Mouse (Mus musculus) spleen, postnatal 10 days (tissue): ENCODE measurements around the gene Fam124a.
A peak's percentile ranks its signal among the peaks of the same experiment; 100 is the strongest.
"Not testable (repeated sequence)": the region's sequence is repeated elsewhere in the genome, so short reads cannot be mapped to it uniquely, and the experiment has no call there.

Source experiments
- DNase-seq, 2 experiments: peaks; one replicate each; pipeline ENCODE4 v3.0.0; 2021 to 2022; ENCODE audit warnings: low spot score in 2 of 2

Gene Fam124a

DNA sequence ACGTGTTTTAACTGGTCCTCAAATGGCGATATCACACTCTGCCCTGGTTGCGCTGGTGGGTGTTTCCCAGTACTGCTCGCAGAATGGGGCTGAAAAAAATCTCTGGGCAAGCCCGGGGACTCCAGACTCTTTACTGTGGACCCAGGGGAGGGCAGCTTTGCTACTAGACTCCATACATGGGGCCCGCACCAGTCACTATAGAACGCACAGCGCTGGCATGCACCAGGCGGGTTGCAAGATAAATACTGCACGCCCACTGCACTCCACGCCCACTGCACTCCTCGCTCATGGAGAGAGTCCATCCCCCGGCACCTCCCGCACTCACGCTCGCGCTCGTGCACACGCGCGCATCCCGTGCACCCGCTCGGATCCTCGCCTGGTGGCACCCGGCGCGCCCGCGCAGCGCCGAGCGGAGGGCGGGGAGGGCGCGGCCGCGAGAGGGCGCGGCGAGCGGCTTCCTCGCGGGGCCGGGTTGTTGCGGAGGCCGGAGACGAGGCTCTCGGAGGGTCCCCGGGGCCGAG is at the start of gene Fam124a:
TSS of gene Fam124a (plus strand) at position 429 of the 521 bp plus-strand sequence.
- peak; percentile 10 to 55 for DNase-seq

DNA sequence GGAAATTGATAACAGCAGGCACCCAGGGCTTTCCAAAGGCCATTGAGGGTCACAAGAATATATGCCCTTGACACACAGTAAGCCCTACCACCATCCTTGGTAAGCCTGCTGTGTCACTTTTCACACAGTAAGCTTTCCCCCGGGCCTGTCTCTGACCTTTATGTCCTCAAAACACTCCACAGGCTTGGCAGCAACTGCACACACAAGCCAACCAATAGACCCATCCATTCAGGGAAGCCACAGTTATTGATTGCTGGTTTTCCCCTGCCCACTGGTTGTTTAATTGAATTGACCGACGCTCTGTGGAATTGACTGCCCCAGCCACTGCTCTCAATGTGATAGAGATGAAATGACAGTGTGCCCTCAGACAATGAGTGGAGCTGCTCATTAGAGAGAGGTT is 49.3 kb upstream of the Fam124a start:
- no peak for DNase-seq

DNA sequence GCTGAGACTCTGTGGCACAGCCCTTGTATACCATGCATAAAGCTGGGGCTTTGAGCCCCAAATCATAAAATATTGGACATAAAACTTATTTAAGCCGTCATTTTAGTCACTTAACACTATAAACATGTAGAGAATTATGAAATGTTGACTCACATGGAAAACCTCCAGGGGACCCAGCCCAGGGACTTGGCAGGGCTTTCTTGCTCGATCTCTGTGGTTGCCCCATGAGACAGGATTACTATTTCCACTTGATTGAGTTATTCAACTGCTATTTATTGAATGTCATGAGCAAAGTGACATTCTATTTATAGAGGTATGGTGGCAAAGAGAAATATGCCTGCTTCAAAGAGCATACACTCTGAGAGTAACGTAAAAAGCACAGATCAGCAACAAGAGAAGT is 46.2 kb upstream of the Fam124a start:
- DNase-seq, result no peak

DNA sequence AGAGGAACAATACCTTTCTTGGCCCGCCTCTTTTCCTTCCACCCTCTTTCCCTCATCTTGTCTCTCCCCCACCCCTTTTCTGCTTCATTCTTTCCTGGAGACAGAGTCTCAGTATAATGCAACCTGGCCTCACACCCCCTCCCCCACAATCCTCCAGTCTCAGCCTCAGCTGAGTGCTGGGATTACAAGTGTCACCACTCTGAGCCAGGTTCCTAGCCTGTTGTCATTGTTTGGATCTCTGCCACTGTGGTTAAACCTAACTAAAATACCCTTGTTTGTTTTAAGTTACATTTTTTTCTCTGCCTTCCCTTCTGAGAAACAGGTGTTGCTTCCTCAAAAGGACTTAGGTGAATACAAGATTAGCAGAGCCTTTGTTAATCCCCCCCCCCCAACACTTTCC is 42.7 kb upstream of the Fam124a start:
- no peak for DNase-seq

DNA sequence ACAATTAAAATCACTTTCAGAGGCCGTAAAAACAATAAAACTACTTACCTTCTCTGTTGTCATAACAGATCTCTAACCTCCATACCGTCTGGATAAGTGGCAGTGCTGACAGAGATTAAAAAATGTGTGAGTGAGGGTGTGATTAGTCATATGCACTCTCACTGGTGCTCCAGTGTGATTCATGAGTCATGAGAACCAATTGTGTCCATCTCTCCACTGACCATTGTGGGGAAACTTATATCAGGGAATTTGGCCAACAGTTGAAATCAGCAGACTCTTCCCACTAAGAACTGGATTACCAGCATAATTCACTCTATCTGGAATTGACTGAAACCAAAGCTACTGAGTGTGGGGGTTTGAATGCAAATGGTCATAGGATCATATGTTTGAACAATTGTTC is 24.6 kb upstream of the Fam124a start:
- no peak for DNase-seq

DNA sequence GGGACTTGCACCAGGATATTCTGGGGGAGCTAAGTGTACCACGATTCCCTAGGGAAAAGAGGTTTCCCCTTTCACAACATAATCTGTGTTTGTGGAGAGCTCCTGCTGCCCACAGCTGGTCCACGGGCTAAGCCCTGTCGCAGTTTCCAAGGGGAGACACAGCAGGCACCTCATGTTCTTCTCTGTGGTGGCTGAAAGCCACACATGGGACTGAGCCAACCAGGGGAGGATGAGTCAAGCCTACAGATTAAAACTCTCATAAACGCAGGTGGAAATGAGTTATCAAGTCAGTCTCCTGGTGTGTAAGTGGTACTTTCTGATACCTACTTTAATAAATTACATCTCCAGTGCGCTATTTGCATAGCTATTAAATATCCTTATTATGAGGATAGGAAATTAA is 19.4 kb upstream of the Fam124a start:
- DNase-seq, result no peak

DNA sequence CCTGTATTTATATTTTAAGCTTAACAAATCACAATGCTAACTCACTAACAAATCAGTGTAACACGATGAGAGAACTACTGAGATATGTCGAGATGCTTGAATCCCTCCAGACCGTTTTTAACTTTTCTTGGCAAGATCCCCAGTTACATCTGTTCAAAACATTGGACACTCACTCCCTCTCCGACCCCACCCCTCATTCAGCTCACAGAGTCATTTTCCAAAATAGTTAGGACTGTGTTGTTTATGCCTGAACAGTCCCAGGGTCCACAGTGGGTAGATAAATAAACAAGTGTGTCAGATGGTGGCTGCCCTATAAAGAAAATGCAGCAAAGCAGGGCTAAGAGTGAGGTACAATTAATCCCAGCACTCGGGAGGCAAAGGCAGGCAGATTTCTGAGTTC is 18.5 kb upstream of the Fam124a start:
- DNase-seq, result no peak

DNA sequence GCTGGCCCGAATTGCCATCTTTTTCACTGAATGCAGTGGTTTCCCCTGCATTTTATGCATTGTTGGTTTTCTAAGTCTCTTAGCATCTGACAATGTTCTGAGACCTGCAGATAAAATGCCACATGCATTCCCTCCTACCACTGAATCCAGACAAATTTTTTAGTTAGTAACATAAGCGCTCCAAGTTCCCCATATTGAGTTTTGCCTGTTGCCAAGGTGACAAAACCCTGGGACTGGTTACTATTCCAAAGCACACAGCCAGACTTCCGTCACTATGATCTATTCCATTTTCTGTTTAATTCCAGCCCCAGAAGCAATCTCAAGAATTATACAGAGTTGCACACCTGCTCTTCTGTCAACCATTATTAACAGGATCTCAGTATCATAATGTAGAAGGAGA is 15.7 kb upstream of the Fam124a start:
- DNase-seq, result no peak

DNA sequence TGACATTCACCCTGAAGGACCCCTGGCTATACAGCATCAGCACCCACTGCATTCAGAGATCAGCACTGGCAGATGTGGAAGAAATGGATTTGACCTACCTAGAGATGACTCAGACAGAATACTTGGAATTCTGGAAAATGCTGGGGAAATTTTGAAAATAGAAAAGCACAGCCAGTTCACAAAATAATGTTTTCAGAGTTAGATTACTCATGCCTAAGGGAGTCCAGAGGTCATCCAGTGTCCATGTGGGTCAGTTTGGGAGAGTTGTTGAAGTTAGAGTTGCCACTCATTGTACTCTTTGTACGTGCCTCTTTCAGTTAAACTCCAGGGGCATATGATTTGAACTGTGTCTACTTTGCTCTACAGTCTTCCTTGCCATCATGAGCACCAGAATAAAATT is 13.8 kb upstream of the Fam124a start:
- DNase-seq, result no peak

DNA sequence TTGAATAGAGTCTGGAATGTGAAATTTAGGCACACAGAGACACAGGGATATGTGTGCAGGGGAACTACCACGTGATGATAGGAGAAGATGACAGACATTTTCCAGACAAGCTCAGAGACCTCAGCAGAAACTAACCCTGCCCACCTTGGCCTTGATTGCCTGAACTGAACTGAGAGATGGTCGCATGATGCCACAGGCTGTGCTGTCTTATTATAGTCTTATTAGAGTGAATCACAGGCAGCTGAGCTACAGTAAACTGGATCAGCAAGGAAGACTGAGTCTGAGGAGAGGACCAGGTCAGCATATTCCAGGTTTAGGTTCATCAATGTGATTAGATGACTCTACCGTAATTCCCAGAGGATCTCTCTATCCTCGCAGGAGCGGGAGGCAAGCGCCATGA is 9.2 kb upstream of the Fam124a start:
- no peak for DNase-seq

DNA sequence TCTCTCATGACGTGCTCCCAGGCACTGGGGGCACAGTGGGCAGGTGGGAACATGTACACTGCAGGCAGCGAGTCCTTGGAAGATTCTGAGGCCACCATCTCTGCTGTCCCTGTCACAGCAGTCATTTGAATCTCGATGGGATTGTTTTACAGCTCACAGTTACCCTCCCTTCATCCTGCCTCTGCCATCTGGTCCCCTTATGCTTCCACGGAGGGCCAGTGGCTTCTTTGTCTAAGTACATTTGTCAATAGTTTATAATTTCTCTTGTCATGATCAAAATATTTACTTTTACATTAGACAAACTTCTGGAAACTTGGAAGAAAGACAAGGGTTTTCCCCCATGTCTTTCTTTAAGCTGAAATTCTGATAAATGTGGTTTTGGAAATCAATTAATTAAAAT is 8.8 kb upstream of the Fam124a start:
- DNase-seq, result no peak

DNA sequence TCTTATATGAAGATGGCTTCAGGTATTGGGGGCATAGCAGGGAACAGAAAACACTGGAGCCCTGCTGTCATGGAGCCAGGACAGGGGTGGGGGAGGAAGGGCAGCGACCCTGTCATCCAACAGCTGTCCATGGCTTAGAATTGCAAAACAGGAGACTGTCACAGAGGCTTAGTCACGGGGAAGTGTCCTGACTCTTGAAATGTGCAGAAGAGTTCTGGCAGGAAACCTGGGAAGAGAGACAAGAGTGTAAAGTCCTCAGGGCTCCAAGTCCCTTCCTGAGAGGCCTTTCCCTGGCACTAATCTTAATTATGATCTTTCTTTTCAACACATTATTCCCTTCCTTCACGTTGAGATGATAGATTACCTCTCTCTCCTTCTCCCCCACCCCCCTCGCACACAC is 5.4 kb upstream of the Fam124a start:
- no peak for DNase-seq

DNA sequence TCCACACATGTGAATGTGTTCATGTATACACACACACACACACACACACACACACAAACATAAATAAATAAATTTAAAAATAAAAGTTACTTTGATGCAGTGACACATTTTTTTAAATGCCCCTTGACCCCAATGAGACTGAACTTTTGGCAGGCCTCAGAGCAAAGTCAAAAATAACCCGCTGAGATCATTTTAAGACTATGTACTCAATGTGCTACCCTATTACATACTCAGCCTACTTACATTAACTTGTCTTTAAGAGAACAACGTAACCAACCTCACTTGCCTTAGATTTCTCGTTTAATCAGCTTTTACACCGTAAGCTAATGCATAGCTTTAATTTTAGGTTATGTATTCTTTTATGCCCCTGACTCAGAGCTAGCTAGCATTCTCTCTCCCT is 2.8 kb upstream of the Fam124a start:
- no peak for DNase-seq

DNA sequence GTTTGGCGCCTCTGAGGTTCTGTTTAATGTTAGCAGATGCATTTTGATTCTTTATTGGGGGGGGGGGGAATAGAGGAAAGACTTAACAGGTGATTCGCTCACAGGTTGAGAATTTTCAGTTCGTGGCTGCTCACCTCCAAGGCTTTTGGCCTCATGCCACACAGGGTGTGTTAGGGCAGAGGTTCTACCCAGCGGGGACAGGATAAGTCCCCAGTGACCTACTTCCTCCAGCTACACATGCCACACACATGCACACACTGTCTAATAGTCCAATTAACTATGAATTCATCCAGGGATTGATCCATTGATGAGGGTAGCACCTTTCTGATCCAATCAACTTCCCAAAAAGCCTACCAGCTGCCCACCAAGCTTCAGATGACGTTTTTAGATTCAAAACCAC is 1.8 kb upstream of the Fam124a start:
- DNase-seq, result no peak

DNA sequence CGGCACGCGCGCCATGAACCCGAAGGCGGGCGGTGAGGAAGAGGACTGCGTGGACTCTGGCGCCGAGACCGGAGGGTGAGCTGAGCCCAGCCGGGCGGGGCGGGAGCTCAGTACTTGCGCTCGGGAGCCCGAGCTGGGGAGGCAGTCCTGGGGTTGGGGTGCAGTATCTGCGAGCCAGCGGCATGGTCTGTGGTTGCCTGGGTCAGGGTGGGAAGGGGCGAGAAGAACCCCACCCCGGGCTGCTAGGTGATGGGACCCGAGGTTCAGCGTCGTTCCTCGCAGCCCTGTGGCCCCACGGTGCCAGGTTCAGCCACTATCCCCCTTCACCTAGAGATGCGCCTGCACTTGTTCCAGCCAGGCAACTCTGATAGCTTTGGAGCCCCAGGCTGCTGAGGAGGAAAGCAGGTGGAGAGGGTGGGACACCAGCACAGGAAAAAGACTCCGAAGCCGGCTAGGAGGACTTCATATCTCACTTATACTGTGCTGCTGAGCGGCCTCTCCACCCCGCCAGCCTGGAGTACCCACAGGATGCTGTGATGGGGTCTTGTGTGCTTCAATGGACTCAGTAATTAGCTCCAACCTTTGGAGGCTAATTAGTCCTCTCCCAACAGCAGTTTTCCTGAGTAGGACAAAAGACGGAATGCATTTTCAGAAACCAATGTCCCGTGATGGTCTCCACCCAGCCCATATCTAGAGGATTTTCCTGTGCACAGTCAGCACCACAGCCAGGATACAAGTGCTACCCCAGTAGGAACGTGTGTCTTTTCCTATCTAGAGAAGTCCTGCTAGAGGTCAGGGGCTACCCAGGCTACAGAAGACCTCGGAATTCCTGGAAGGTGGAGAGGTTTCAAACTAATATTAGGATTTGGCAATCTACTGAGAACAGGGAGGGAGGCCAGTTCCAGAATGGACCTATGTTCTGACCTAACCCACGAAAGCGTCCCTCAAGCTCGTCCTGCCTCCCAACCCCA is 588 bp downstream of the Fam124a start:
- peak in 1 of 2 experiments; percentile 9 for DNase-seq

DNA sequence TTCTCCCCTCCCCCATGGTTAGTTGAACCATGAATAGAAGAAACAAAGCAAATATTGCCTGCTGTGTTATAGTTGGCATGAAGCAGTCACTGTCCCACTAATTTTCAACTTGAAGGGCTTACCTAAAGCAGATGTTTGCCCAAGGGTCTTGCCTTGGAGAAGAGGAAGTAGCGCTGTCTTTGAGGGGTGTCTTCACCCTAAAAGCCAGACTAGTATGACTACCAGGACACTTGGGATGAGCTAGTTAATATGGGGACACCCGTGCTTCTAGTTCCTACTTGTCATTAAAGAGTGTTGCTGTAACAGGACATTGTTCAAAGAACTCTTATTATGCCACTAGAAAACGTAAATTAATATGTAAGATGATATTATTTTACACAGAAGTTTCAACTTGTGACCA is 1.6 kb downstream of the Fam124a start:
- DNase-seq, result no peak

DNA sequence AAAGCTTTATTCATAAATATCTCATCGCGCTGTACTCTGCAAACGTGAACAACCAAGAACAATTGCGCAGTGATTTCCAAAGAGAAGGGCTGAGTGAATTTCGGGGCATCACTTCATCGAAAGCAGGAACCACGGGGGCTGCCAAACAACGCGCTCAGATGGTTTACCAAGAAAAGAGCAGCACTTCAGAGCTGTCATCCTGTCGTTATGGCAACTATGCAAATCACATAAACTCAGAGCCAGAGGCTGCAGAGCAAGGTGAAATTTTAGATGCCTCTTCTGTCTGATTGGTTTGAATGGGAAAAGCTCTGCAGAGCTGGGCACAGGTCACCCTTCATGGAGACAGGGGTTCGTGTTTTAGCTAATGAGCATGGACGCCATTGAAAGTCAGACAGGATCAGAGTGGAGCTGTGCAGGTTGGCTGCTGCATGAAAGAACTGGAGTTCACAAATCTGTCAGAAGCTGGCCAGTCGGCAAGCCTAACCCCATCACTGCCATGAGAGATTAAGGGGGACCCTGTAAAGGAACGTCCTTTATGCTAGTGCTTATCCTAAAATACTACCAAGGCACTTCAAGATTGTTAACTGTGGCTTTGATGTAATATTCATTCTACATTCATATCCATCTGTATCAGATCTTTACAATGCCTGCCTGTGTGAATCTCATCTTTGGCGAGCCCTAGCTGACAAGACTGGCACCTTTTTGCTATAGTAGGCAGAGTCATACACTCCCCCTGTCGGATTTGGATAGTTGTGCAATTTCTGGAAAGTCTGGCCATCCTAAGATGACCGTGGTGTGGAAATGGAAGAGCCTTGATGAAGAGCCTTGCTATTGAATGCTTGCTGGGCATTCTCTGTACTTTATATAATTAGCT is 6.6 kb downstream of the Fam124a start:
- DNase-seq, result no peak

DNA sequence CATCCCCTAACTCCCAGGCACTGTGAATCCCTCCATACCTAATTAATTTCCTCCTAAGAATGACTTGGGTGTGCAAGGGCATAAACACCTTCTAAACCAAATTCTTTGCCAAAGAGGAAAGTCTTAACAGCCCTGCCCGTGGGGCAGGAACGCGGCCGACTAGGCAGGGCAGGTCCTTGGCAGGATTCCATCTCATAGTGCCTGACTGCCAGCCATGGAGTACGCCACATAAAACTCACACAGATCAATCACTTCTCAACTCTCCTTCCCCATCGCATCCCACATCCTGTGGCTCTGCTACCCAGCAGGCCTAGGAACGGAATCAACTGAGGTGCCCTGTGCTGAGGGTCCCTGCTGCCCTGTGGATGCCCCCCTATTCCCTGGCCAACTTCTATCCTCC is 8.1 kb downstream of the Fam124a start:
- DNase-seq, result no peak

DNA sequence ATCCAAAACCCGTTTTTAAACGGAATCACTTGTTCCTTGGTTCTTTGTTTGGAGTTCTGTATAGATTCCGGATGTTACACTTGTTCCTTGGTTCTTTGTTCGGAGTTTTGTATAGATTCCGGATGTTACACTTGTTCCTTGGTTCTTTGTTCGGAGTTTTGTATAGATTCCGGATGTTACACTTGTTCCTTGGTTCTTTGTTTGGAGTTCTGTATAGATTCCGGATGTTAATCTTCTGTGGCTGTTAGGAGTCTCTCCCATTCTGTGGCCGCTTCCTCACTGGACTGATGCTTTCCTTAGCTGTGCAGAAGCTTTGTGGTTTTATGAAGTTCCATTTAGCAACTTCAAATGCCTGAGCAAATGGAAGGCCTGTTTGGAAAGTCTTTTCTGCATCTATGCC is 11.3 kb downstream of the Fam124a start, which contains the start of gene Gm4131:
TSS of gene Gm4131 (minus strand) at position 101 of the 400 bp plus-strand sequence.
- DNase-seq, result not testable (repeated sequence)

DNA sequence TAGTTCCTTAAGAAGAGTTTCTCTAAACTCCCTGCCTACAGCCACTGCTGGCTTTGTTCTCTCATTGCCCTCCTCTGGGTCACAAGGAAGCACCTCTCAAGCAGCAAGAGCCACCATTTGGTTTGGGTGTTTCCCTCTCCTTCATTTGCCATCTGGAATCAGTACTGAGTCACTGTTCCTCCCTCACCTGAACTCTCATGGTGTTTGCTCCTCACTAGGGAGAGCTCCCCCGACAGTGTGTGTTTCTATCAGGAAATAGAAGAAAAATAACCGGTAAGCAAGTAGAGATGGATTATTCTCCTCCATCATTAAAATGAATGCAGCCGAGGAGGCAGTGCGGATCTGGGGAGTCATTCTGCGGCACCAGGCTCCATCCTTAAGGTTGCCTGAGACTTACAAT is 13.9 kb downstream of the Fam124a start:
- DNase-seq, result no peak

DNA sequence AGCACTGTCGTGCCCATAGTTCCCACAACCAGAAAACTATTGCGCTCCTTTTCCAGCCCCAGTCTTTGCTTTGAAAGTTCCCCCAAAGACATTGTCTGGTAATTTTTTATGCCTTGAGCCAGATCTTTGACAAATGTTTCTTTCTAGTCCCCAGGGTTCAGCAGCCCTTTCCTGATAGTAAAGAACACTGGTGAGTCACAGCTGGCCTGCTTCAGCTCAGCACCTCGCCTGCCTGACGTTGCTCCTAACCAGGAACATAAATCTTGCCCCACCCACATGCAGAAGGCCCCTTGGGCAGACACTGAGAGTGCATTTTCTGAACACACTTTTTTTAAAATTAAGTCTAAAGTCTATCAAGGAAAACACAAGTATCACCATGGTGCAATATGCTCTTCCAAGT is 14.8 kb downstream of the Fam124a start:
- DNase-seq, result no peak

DNA sequence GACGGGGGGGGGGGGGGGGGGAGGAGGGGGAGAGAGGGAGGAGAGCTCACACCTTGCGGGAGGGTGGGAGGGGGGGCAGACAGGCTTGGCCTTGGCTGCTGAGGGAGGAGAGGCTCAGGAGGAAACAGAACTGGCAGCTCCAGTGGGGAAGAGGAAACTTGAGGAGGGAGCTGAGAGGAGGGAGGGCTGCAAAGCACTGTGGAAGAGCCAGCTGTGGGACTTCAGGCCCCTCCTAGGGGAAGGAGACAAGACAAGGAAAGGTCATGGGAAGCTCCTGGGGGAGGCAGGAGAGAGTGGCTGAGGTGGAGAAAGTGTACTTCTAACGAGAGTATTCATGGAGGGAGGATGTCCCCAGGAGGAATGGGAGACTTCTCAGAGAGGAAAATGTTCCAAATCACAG is 17.9 kb downstream of the Fam124a start:
- DNase-seq, result no peak
